Mouse (Mus musculus): ENCODE measurements around the gene T2. TPM values are rescaled to one million over a fixed set of nuclear protein-coding genes. Genes with fewer than 3 reads are reported as not detected.

The T2 gene
- polyA plus RNA-seq, 1 experiment from 2014 or later: 0.66 TPM

DNA sequence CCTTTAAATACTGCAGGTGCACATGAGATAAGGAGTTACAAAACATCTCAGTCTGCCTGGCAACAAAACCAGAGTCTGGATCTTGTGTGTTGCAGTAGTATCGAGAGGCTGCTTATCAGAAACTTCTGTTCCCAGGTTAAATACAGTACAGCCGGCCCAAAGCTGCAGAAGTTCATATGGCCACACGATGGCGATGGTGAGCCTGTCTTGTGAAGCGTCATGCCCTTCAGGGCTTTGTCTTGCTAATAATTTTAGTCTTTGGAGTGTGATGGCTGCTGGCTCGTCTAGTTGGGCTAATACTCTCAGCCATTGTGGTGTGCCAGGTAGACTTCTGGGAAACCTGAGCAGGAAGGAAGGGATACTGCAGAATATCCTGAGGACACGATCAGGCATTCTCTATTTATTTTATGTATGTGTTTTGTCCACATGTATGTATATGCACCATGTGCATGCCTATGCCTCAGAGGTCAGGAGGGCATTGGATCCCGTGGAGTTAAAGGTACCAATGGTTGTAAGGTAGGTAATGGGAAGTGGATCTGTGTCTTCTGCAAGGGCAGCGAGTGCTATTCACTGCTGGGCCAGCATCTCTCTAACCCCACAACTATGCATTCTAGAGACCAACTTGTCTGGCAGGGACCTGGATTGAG, 107.8 kb downstream of the T2 start:
- Histone ChIP-seq H3K9me3 (replicated peaks) (no peaks in the 10 kb centered on the region), H3K27ac (no peak overlapping the region), H3K27me3 (peaks cover 55% of the 10 kb centered on the region), H3K4me3 (replicated peaks) (no peak overlapping the region), H3K4me1 (0 out of 2 replicates have a peak, but pooled peaks cover 3% of the 10 kb centered on the region), H3K4me2 (no peak overlapping the region), H3K36me3 (no peaks in the 10 kb centered on the region), H3K9ac (no peak overlapping the region)
- peak; percentile 43; the same call in 1 of the 2 replicates for ATAC-seq (replicated peaks; ENCODE audit: low FRiP score)
- 25% methylated on average over 9 of the region's 9 CpGs for WGBS

DNA sequence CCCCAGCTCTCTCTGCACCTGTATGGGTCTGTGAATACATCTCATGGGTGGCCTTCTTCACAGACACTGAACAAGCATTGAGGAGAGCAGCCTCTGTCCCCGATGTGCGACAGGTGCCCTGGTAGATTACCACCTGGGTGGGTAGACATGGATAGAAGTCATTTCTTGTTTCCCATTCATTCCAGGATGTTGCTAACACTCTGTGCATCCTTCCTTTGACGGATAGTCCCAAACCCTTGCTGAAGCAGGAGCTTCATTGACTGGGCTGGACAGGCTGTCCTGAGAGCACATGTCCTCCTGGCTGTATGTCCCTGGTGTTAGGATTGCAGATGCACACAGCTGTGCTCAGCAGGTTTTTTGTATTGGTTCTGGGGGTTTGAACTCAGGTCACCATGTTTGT, 112.0 kb downstream of the T2 start:
- no peak overlapping the region for H3K27ac ChIP-seq
- H3K4me2 ChIP-seq: no peak overlapping the region
- WGBS: 94% methylated on average over 3 of the region's 3 CpGs
- no peak for ATAC-seq (replicated peaks; ENCODE audit: low FRiP score)
- no peaks in the 10 kb centered on the region for H3K36me3 ChIP-seq
- H3K4me3 ChIP-seq (replicated peaks): no peak overlapping the region
- H3K9me3 ChIP-seq (replicated peaks): no peaks in the 10 kb centered on the region
- peaks cover 65% of the 10 kb centered on the region for H3K27me3 ChIP-seq
- H3K4me1 ChIP-seq: 0 out of 2 replicates have a peak, but pooled peaks cover 3% of the 10 kb centered on the region
- H3K9ac ChIP-seq: no peak overlapping the region

DNA sequence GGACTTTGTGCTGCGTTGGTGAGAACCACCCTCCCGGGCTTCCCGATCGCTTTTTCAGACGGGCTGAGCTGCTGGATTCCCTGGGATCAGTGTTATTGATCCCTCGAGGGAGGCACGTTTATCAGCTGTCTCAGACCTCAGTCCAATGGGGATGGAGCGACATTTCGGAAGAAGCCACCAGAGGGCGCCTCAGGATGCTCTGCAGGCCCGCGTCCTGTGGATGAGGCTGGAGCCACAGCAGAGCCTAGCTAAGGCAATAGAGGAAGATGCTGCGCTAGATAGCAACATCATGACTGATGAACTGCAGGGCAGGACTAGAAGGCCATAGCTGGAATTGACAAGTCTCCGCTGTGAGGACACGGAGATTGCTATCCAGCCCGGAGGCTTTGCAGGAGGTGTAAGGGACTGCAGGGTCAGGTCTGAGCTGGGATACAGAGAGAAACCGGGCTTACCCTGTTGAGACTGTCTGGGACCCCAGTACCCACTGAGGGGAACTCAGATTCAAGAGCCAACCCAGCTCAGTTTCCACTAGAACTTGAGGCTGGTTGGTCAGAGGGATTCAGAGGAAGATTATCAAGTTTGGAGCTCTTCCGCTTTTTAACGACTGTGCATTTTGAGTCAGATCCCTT, 113.0 kb downstream of the T2 start:
- H3K36me3 ChIP-seq: no peaks in the 10 kb centered on the region
- 0 out of 2 replicates have a peak, but pooled peaks have one; percentile 49 for ATAC-seq (replicated peaks; ENCODE audit: low FRiP score)
- H3K27ac ChIP-seq: no peak overlapping the region
- no peaks in the 10 kb centered on the region for H3K4me1 ChIP-seq
- H3K9me3 ChIP-seq (replicated peaks): no peaks in the 10 kb centered on the region
- no peak overlapping the region for H3K9ac ChIP-seq
- no peak overlapping the region for H3K4me3 ChIP-seq (replicated peaks)
- H3K4me2 ChIP-seq: no peak overlapping the region
- 16% methylated on average over 19 of the region's 19 CpGs for WGBS
- H3K27me3 ChIP-seq: peaks cover 65% of the 10 kb centered on the region

Other genes with a start within 250 kb of the T2 start
- 0.26 and 0.57 TPM in 2 replicates for gene Gm49673, start 208.2 kb upstream of the T2 start, polyA plus RNA-seq (2015; fragmentation: Nextera tagmentation; extraction: Ambion mirVana)
- 43.8 and 45.0 TPM in 2 replicates for gene Rnaset2a, start 207.9 kb upstream of the T2 start, polyA plus RNA-seq (2015; fragmentation: Nextera tagmentation; extraction: Ambion mirVana)
- 38.7 and 42.0 TPM in 2 replicates for gene Fgfr1op, start 190.5 kb upstream of the T2 start, polyA plus RNA-seq (2015; fragmentation: Nextera tagmentation; extraction: Ambion mirVana)
- gene Ccr6, start 119.9 kb upstream of the T2 start, polyA plus RNA-seq (2015; fragmentation: Nextera tagmentation; extraction: Ambion mirVana): not detected in 2 replicates
- 165 and 179 TPM in 2 replicates for gene Mpc1, start 73.1 kb upstream of the T2 start, polyA plus RNA-seq (2015; fragmentation: Nextera tagmentation; extraction: Ambion mirVana)
- 77.8 and 81.4 TPM in 2 replicates for gene Sft2d1, start 44.9 kb upstream of the T2 start, polyA plus RNA-seq (2015; fragmentation: Nextera tagmentation; extraction: Ambion mirVana)
- 0.30 and 0.42 TPM in 2 replicates for gene Prr18, start 18.5 kb upstream of the T2 start, polyA plus RNA-seq (2015; fragmentation: Nextera tagmentation; extraction: Ambion mirVana)
- gene T, start 78.4 kb downstream of the T2 start, polyA plus RNA-seq (2015; fragmentation: Nextera tagmentation; extraction: Ambion mirVana): 0.19 and 0.42 TPM in 2 replicates
- gene Pde10a, start 169.4 kb downstream of the T2 start, polyA plus RNA-seq (2015; fragmentation: Nextera tagmentation; extraction: Ambion mirVana): 2.2 and 2.3 TPM in 2 replicates
- gene Gm17087, start 211.0 kb downstream of the T2 start, polyA plus RNA-seq (2015; fragmentation: Nextera tagmentation; extraction: Ambion mirVana): not detected in 2 replicates

Measured in kidney, embryonic 15.5 days (tissue).